Mouse (Mus musculus): Measurements from ENCODE around the gene Rarb.

DNA sequence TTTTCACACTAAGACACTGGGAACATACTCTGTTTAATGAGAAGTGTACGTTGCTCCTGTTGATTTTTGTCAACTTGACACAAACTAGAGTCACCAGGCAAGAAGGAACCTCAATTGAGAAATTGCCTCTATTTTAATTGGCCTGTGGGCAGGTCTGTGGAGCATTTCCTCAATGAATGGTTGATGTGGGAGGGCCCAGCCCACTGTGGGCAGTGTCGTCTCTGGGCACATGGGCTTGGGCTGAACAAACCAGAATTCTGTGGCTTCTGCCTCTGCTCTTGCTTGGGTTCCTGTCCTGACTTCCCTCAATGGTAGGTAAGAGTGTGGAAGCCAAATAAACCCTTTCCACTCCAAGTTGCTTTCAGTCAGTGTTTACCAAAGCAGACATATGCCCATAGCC is 255.0 kb downstream of the Rarb start:
- TF ChIP-seq SMC3 (IDR thresholded peaks at IDR 0.05; ENCODE audit: low read depth, low read length): no peak
- no peak for TF ChIP-seq CTCF (conservative IDR thresholded peaks at IDR 0.05 in 1 of 2, IDR thresholded peaks at IDR 0.05 in 1 of 2; ENCODE audit: low read depth in 2 of 2, low read length in 2 of 2)
- TF ChIP-seq EP300 (IDR thresholded peaks at IDR 0.05; ENCODE audit: low read length): no peak

Data from CH12.LX (cell line).